Mouse (Mus musculus) lung, embryonic 14.5 days (tissue): ENCODE results near the gene Setd3. TPM values are rescaled to one million over a fixed set of nuclear protein-coding genes. Genes with fewer than 3 reads are reported as not detected.

ENCODE experiments used
- ATAC-seq: fragments of 200-750 bp; cut with Nextera tagmentation; 2 replicates; pipeline ENCODE4 v1.8.0; 2017; ENCODE audit warnings: mild to moderate bottlenecking, moderate TSS enrichment, moderate library complexity; ENCODE audit not compliant: insufficient read depth
- DNase-seq: peaks from one replicate; pipeline ENCODE4 v3.0.0-alpha.2; 2015
- H3K27ac ChIP-seq: fragments of 300-500 bp; sonication (generic); 2 replicates; pipeline ENCODE4 v1.5.1; 2014; ENCODE audit warnings: low read depth, mild to moderate bottlenecking, moderate library complexity
- H3K27me3 ChIP-seq: fragments of 300-500 bp; sonication (generic); 2 replicates; pipeline ENCODE4 v1.6.1; 2014; ENCODE audit warnings: low read length, control low read depth; ENCODE audit not compliant: insufficient read depth
- H3K36me3 ChIP-seq: fragments of 300-500 bp; sonication (generic); 2 replicates; pipeline ENCODE4 v1.6.1; 2014; ENCODE audit warnings: control low read depth; ENCODE audit not compliant: insufficient read depth
- H3K4me1 ChIP-seq: fragments of 300-500 bp; sonication (generic); 2 replicates; pipeline ENCODE4 v1.6.1; 2014; ENCODE audit warnings: antibody characterized with exemption, control low read depth; ENCODE audit not compliant: insufficient read depth
- H3K4me2 ChIP-seq: fragments of 300-500 bp; sonication (generic); 2 replicates; pipeline ENCODE4 v1.6.1; 2014; ENCODE audit warnings: mild to moderate bottlenecking
- H3K4me3 ChIP-seq: fragments of 300-500 bp; sonication (generic); 2 replicates; pipeline ENCODE4 v1.5.1; 2014; ENCODE audit warnings: low read depth, low read length
- H3K9ac ChIP-seq: fragments of 300-500 bp; sonication (generic); 2 replicates; pipeline ENCODE4 v1.6.1; 2014
- H3K9me3 ChIP-seq: fragments of 300-500 bp; sonication (generic); 2 replicates; pipeline ENCODE4 v1.6.1; 2016; ENCODE audit warnings: low read depth, low read length, control low read depth
- CTCF ChIP-seq: IDR thresholded peaks from 2 replicates; pipeline ENCODE4 v1.5.1; 2016; ENCODE audit warnings: antibody characterized with exemption, low read depth
- WGBS: fragments of 180-500 bp; shearing (Covaris S2); extraction: QIAGEN DNeasy Blood & Tissue Kit; methylation state at CpG from one replicate; pipeline ENCODE4 v1.1.7; 2014; 5-methylcytosine and 5-hydroxymethylcytosine counted together
- polyA plus RNA-seq: library from polyadenylated mRNA; unstranded; fragments of >200 nt; fragmentation: Nextera tagmentation; extraction: Ambion mirVana; gene quantifications from 2 replicates; pipeline ENCODE4 v1.2.1, GENCODE M21; 2014

Setd3 gene
- polyA plus RNA-seq, 1 experiment from 2014 or later: 68.8 TPM

DNA sequence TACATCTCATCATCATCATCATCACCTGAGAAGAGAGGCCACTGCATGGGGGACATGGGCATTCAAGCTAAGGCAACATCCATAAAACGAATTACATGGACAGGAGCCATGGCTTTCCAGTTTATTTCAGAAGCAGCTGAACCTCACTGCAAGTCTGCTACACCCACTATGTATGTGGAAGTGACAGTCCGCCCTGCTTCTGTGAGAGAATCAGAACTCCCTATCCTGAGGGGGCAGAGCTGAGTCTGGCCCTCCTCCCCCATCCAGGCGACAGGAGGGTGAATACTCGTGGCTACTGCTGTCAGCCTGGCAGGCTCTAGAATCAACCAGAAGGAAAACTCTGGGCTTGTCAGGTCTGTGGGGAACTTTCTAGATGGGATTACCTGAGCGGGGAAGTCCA, 106.2 kb downstream of the Setd3 start:
- no peaks in the 10 kb centered on the region for H3K27me3 ChIP-seq
- no peaks in the 10 kb centered on the region for H3K36me3 ChIP-seq
- H3K4me1 ChIP-seq: no peaks in the 10 kb centered on the region
- WGBS: 58% methylated on average over 5 of the region's 5 CpGs
- DNase-seq: no peak
- H3K27ac ChIP-seq: no peak overlapping the region
- no peak overlapping the region for H3K4me2 ChIP-seq
- no peak for TF ChIP-seq CTCF
- no peaks in the 10 kb centered on the region for H3K9me3 ChIP-seq
- no peak overlapping the region for H3K9ac ChIP-seq
- no peak for ATAC-seq
- no peak overlapping the region for H3K4me3 ChIP-seq

DNA sequence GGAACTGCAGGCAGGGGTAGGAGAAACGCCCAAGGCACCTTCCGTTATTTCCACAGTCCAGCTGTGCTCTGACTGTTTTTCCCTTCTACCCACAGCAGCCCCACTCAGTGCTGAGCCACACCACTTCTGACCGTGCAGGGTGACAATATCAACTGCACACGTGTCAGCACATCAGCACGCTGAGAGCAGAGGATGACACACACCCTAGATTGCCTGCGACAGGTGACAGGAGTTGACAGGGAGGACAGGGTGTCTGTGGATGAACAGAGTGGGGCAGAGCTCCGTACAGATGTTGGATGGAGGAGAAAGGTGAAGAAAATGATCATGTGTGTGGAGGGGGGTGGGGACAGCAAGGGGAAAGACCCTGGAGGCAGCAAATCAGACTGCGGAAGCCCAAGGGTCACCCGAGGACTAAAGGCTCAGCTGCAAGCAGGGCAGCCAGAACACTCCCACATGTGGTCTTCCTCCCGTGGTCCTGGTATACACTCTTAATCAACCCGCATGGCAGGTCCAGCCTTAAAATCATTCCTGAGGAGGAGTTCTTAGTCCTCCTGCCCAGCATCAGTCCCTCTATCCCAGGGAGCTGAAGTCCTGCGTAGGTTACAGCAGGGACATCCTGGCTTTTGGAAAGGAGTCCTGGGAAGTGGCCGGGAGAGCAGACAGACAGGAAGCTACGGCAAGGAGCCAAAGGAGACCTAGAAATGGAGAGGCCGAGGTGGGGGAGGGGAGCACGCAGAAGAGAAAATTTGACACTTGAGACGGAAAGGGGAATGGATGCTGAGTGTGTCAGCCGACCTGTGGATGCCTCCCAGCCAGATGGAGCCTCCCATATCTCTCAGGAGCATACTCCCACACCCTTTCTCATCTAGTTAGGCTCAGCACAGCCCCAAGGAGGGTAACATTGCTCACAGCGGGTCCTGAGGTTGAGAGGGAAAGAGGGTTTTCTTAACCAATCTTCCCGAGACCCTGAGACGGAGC, 108.1 kb downstream of the Setd3 start:
- peak; percentile 29 for DNase-seq
- Histone ChIP-seq H3K4me3 (no peak overlapping the region), H3K4me1 (no peaks in the 10 kb centered on the region), H3K27ac (no peak overlapping the region), H3K9me3 (no peaks in the 10 kb centered on the region), H3K4me2 (no peak overlapping the region), H3K27me3 (no peaks in the 10 kb centered on the region), H3K36me3 (no peaks in the 10 kb centered on the region), H3K9ac (no peak overlapping the region)
- 31% methylated on average over 21 of the region's 21 CpGs for WGBS
- peak; percentile 38; the same call in 1 of the 2 replicates for ATAC-seq
- no peak for TF ChIP-seq CTCF

DNA sequence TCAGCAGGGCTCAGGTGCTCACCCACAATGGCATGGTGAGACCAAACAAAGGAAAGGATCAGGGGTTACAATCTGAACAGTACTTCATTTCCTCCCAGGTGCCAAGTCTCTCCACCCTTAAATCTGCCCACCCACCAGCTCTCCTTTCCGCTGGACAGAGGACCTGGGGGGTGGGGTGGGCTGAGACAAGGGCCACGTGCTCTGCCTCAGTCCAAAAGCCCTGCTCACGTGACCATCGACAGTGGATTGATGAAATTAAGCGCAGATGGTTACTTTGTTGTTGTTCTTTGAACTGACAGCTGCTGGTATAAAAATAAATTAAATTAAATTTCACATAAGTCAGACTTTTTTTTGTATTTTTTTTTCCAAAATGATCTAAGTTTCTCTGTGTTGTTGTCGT, 109.6 kb downstream of the Setd3 start:
- H3K4me2 ChIP-seq: no peak overlapping the region
- no peaks in the 10 kb centered on the region for H3K4me1 ChIP-seq
- no peaks in the 10 kb centered on the region for H3K27me3 ChIP-seq
- ATAC-seq (no peak), DNase-seq (no peak)
- WGBS: 41% methylated on average over 6 of the region's 6 CpGs
- no peaks in the 10 kb centered on the region for H3K36me3 ChIP-seq
- H3K9me3 ChIP-seq: no peaks in the 10 kb centered on the region
- no peak for TF ChIP-seq CTCF
- no peak overlapping the region for H3K9ac ChIP-seq
- H3K27ac ChIP-seq: no peak overlapping the region
- no peak overlapping the region for H3K4me3 ChIP-seq

DNA sequence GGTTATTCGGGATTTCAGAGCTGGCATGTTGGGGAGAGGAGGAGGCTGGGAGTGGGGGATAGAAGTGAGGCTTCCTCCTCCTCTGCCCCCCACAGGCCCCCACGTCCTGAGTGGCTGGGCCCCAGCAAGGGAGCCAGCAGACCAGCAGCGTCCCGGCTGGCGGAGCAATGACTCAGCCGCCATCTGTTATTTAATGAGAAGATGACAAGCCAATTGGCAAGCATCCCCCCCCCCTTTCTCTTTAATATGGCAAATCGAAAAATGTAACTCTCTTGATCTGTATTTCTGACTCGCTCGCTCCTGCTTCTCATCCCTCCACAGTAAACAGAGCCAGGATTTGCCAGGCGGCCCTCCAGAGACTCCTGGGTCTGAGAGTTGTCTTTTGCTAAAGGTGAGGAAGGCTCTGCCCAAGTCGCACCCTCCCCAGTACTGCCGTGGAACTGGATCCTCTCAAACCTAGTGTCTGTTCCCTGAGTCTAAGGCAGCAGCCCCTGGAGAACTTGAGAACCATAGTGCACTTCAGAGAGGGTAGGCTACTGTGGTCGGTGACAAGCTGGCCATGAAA, 111.2 kb downstream of the Setd3 start:
- 73% methylated on average over 13 of the region's 13 CpGs for WGBS
- Histone ChIP-seq H3K27me3 (no peaks in the 10 kb centered on the region), H3K9ac (no peak overlapping the region), H3K4me1 (no peaks in the 10 kb centered on the region), H3K36me3 (no peaks in the 10 kb centered on the region), H3K27ac (no peak overlapping the region), H3K9me3 (no peaks in the 10 kb centered on the region), H3K4me2 (no peak overlapping the region), H3K4me3 (no peak overlapping the region)
- ATAC-seq (no peak), DNase-seq (no peak)
- no peak for TF ChIP-seq CTCF

DNA sequence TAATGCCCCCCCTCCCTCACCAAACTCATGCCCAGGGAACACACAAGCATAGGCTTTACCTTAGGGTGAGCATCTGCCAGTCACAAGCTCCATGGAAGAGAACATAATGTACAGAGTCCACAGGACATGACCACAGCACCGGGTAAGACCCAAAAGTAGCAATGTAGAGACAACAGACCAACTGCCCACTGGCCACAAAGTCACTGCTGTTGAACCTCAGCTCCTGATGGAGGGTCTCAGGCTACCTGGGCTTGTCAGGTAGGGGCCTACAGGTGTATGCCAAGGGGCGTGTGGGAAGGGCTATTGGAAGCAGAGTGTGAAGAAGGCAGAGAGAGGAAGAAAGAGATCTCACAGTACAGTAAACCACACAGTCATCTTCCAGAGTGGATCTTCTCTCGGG, 111.9 kb downstream of the Setd3 start:
- Histone ChIP-seq H3K27me3 (no peaks in the 10 kb centered on the region), H3K4me2 (no peak overlapping the region), H3K36me3 (no peaks in the 10 kb centered on the region), H3K4me1 (no peaks in the 10 kb centered on the region), H3K4me3 (no peak overlapping the region), H3K9me3 (no peaks in the 10 kb centered on the region), H3K27ac (no peak overlapping the region), H3K9ac (no peak overlapping the region)
- no peak for TF ChIP-seq CTCF
- ATAC-seq (no peak), DNase-seq (no peak)
- WGBS: 79% methylated on average over 3 of the region's 3 CpGs

DNA sequence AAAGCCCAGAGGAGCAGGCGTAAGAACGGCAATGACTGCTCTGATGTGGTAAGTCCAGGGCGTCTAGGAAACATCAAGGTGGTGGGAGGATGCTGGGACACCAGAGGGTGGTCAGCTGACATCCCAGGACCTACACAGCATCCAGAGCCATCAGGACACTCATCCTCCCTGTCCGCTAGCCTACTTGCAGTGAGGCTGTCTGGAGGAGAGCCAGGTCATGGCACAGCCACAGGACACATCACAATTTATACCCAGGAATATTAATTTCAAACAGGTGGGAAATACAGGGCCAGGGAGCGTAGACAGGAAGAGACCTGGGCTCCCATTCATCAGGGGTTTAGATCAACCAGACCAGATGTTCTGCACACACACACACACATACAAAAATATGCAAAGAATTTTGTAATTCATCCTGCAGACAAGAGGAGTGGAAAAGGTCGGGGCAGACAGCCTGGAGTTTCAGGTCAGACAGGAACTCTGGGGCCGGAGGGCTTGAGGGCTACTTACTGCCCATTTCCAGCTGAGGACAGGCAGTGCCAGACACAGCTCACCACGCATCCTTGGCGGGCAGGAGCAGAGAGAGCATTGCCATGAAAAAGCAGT, 114.6 kb downstream of the Setd3 start:
- H3K36me3 ChIP-seq: no peaks in the 10 kb centered on the region
- DNase-seq (no peak), ATAC-seq (no peak)
- H3K4me1 ChIP-seq: no peaks in the 10 kb centered on the region
- WGBS: 27% methylated on average over 9 of the region's 9 CpGs
- no peak for TF ChIP-seq CTCF
- no peak overlapping the region for H3K4me2 ChIP-seq
- no peak overlapping the region for H3K27ac ChIP-seq
- H3K9me3 ChIP-seq: no peaks in the 10 kb centered on the region
- no peaks in the 10 kb centered on the region for H3K27me3 ChIP-seq
- no peak overlapping the region for H3K9ac ChIP-seq
- H3K4me3 ChIP-seq: no peak overlapping the region

DNA sequence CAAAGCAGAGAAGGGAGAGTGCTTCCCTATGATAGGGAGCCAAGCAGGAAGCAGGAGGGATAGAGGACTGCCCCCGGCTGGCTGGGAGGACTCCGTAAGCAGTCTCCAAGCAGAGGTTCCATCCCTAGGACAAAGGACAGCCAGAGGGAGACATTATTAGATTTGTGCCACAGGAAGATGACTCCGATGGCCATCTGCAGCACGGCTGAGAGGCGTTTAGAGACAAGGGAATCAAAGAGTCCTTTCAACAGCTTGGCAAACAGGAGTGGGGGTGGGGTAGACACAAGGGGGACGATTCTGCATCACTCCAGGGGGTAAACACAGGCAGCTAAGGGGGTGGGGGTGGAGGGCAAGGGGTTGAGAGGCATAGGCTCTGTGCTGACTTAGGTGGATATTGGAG, 115.1 kb downstream of the Setd3 start:
- H3K36me3 ChIP-seq: no peaks in the 10 kb centered on the region
- no peak overlapping the region for H3K27ac ChIP-seq
- no peaks in the 10 kb centered on the region for H3K4me1 ChIP-seq
- no peak overlapping the region for H3K4me2 ChIP-seq
- WGBS: 26% methylated on average over 6 of the region's 6 CpGs
- no peak overlapping the region for H3K9ac ChIP-seq
- DNase-seq (no peak), ATAC-seq (no peak)
- H3K4me3 ChIP-seq: no peak overlapping the region
- H3K27me3 ChIP-seq: no peaks in the 10 kb centered on the region
- H3K9me3 ChIP-seq: no peaks in the 10 kb centered on the region
- no peak for TF ChIP-seq CTCF
